17 mouse cellular contexts compared by ENCODE assay signal in genomic region chr1:57545792-57546685, GRCm38 (mm10).
DNase-seq lines count a peak whose midpoint lies in the region; ATAC-seq lines count a peak whose summit lies in the region.
"Had no signal": no experiment of that assay in that cellular context is flagged by ENCODE, and none has a peak within 500 bp of the region (broad histone marks: within the 10 kb centered on the region; RNA-seq: fewer than 3 reads in every experiment).

No protein-coding gene starts in this region.

- 0 out of 2 replicates have a peak overlapping the region, but pooled peaks have one; percentile 30 for H3K27ac ChIP-seq in hindbrain, embryonic 12.5 days
- H3K27ac ChIP-seq in hindbrain, embryonic 10.5 days = no peak overlapping the region
- H3K27ac ChIP-seq in midbrain, embryonic 13.5 days = no peak overlapping the region; the same call in none of the 2 replicates
- no peak overlapping the region for H3K27ac ChIP-seq in midbrain, embryonic 11.5 days (ENCODE audit: low read depth, low read length)
- no peak overlapping the region for H3K27ac ChIP-seq in hindbrain, embryonic 16.5 days (ENCODE audit: low read depth, low read length)
- H3K27ac ChIP-seq in neural tube, embryonic 14.5 days (ENCODE audit: low read depth, low read length) = no peak overlapping the region
- H3K27ac ChIP-seq: heart, adult 2 months; liver, embryonic 15.5 days had no signal

- no peak overlapping the region for H3K9ac ChIP-seq in hindbrain, embryonic 12.5 days
- H3K9ac ChIP-seq in midbrain, embryonic 13.5 days (replicated peaks) = no peak overlapping the region
- no peak overlapping the region for H3K9ac ChIP-seq in midbrain, embryonic 11.5 days (ENCODE audit: low read length)
- no peak overlapping the region for H3K9ac ChIP-seq in hindbrain, embryonic 16.5 days (ENCODE audit: low read depth, low read length)
- no peak overlapping the region for H3K9ac ChIP-seq in neural tube, embryonic 14.5 days (replicated peaks; ENCODE audit: low read depth, low read length)
- H3K9ac ChIP-seq: liver, embryonic 15.5 days had no signal

- no peak for ATAC-seq in hindbrain, embryonic 12.5 days (ENCODE audit: low FRiP score)
- 0 out of 2 replicates have a peak, but pooled peaks have one; percentile 45 for ATAC-seq in midbrain, embryonic 13.5 days
- no peak for ATAC-seq in midbrain, embryonic 11.5 days (ENCODE audit: low FRiP score)
- peak; percentile 61 for ATAC-seq in hindbrain, embryonic 16.5 days
- ATAC-seq in neural tube, embryonic 14.5 days (ENCODE audit: low read depth) = peak; percentile 85
- ATAC-seq: CD4-positive, CD25-positive, alpha-beta regulatory T cell, adult 4 months had no signal

- H3K27me3 ChIP-seq in hindbrain, embryonic 12.5 days = no peaks in the 10 kb centered on the region
- no peaks in the 10 kb centered on the region for H3K27me3 ChIP-seq in hindbrain, embryonic 10.5 days (ENCODE audit: insufficient read depth, poor library complexity, severe bottlenecking)
- no peaks in the 10 kb centered on the region for H3K27me3 ChIP-seq in midbrain, embryonic 13.5 days
- no peaks in the 10 kb centered on the region for H3K27me3 ChIP-seq in midbrain, embryonic 11.5 days (ENCODE audit: control insufficient read depth, insufficient read depth, low read length)
- no peaks in the 10 kb centered on the region for H3K27me3 ChIP-seq in hindbrain, embryonic 16.5 days (replicated peaks; ENCODE audit: control insufficient read depth, insufficient read depth, low read length)
- no peaks in the 10 kb centered on the region for H3K27me3 ChIP-seq in neural tube, embryonic 14.5 days (ENCODE audit: control insufficient read depth, insufficient read depth, low read length)
- H3K27me3 ChIP-seq: liver, embryonic 15.5 days; megakaryocyte, embryonic 14.5 days had no signal

- H3K4me2 ChIP-seq in hindbrain, embryonic 12.5 days (replicated peaks) = peak overlapping the region; percentile 14; the same call in 1 of the 2 replicates
- 0 out of 2 replicates have a peak overlapping the region, but pooled peaks have one; percentile 5 for H3K4me2 ChIP-seq in midbrain, embryonic 13.5 days (replicated peaks)
- no peak overlapping the region for H3K4me2 ChIP-seq in midbrain, embryonic 11.5 days
- H3K4me2 ChIP-seq in hindbrain, embryonic 16.5 days (ENCODE audit: low read length) = 0 out of 2 replicates have a peak overlapping the region, but pooled peaks have one; percentile 1
- no peak overlapping the region for H3K4me2 ChIP-seq in neural tube, embryonic 14.5 days (ENCODE audit: low read depth, low read length)
- H3K4me2 ChIP-seq: liver, embryonic 15.5 days had no signal

- H3K4me1 ChIP-seq in hindbrain, embryonic 12.5 days = peaks cover 10% of the 10 kb centered on the region
- peaks cover 14% of the 10 kb centered on the region for H3K4me1 ChIP-seq in hindbrain, embryonic 10.5 days (replicated peaks)
- H3K4me1 ChIP-seq in midbrain, embryonic 13.5 days (replicated peaks) = peaks cover 17% of the 10 kb centered on the region
- no peaks in the 10 kb centered on the region for H3K4me1 ChIP-seq in midbrain, embryonic 11.5 days (ENCODE audit: control insufficient read depth, insufficient read depth, low read length)
- H3K4me1 ChIP-seq in hindbrain, embryonic 16.5 days (ENCODE audit: control insufficient read depth, insufficient read depth, low read depth, low read length) = 0 out of 2 replicates have a peak, but pooled peaks cover 2% of the 10 kb centered on the region
- no peaks in the 10 kb centered on the region for H3K4me1 ChIP-seq in neural tube, embryonic 14.5 days (ENCODE audit: control insufficient read depth, insufficient read depth, low read length)
- H3K4me1 ChIP-seq: liver, embryonic 15.5 days; megakaryocyte, embryonic 14.5 days had no signal

- H3K36me3 ChIP-seq in hindbrain, embryonic 12.5 days = no peaks in the 10 kb centered on the region
- no peaks in the 10 kb centered on the region for H3K36me3 ChIP-seq in hindbrain, embryonic 10.5 days
- H3K36me3 ChIP-seq in midbrain, embryonic 13.5 days = no peaks in the 10 kb centered on the region
- H3K36me3 ChIP-seq in midbrain, embryonic 11.5 days (ENCODE audit: control insufficient read depth, insufficient read depth, low read length) = no peaks in the 10 kb centered on the region
- no peaks in the 10 kb centered on the region for H3K36me3 ChIP-seq in hindbrain, embryonic 16.5 days (ENCODE audit: control insufficient read depth, insufficient read depth, low read length)
- no peaks in the 10 kb centered on the region for H3K36me3 ChIP-seq in neural tube, embryonic 14.5 days (ENCODE audit: control insufficient read depth, insufficient read depth, low read length)
- H3K36me3 ChIP-seq: liver, embryonic 15.5 days had no signal

- 60% methylated on average over 14 of the region's 14 CpGs for WGBS in hindbrain, embryonic 12.5 days
- WGBS in hindbrain, embryonic 10.5 days = 71% methylated on average over 14 of the region's 14 CpGs
- 54% methylated on average over 14 of the region's 14 CpGs for WGBS in midbrain, embryonic 13.5 days
- WGBS in midbrain, embryonic 11.5 days = 69% methylated on average over 14 of the region's 14 CpGs
- WGBS in hindbrain, embryonic 16.5 days = 50% methylated on average over 14 of the region's 14 CpGs
- WGBS in neural tube, embryonic 14.5 days = 50% methylated on average over 14 of the region's 14 CpGs

- no peak for DNase-seq in hindbrain, embryonic 10.5 days (ENCODE audit: low spot score)
- no peak for DNase-seq in midbrain, embryonic 11.5 days (ENCODE audit: low spot score, missing footprints)
- no peak for DNase-seq in frontal cortex, postnatal 25 days (ENCODE audit: low spot score in 2 of 2)
- DNase-seq: adrenal gland, postnatal 10 days; cerebellum, adult 9-11 months; embryo, embryonic 11 days; heart, adult 2 months; lung, postnatal 10 days; right cerebral cortex, postnatal 25 days; thymus, postnatal 36 days had no signal

- H3K4me3 ChIP-seq in hindbrain, embryonic 12.5 days = no peak overlapping the region
- no peak overlapping the region for H3K4me3 ChIP-seq in hindbrain, embryonic 10.5 days
- H3K4me3 ChIP-seq in midbrain, embryonic 13.5 days (replicated peaks) = no peak overlapping the region
- no peak overlapping the region for H3K4me3 ChIP-seq in midbrain, embryonic 11.5 days (ENCODE audit: low read depth, low read length)
- no peak overlapping the region for H3K4me3 ChIP-seq in hindbrain, embryonic 16.5 days (ENCODE audit: low read length)
- no peak overlapping the region for H3K4me3 ChIP-seq in neural tube, embryonic 14.5 days (ENCODE audit: low read depth, low read length)
- H3K4me3 ChIP-seq: heart, adult 2 months; liver, embryonic 15.5 days; megakaryocyte, embryonic 14.5 days had no signal

- no peaks in the 10 kb centered on the region for H3K9me3 ChIP-seq in hindbrain, embryonic 12.5 days (replicated peaks)
- no peaks in the 10 kb centered on the region for H3K9me3 ChIP-seq in hindbrain, embryonic 10.5 days
- no peaks in the 10 kb centered on the region for H3K9me3 ChIP-seq in midbrain, embryonic 13.5 days
- no peaks in the 10 kb centered on the region for H3K9me3 ChIP-seq in midbrain, embryonic 11.5 days (ENCODE audit: control insufficient read depth, low read length)
- no peaks in the 10 kb centered on the region for H3K9me3 ChIP-seq in hindbrain, embryonic 16.5 days (ENCODE audit: control insufficient read depth, low read length)
- H3K9me3 ChIP-seq in neural tube, embryonic 14.5 days (ENCODE audit: control insufficient read depth, low read length) = no peaks in the 10 kb centered on the region
- H3K9me3 ChIP-seq: liver, embryonic 15.5 days had no signal

Comparison
In these comparisons a context has a peak if more than half of its experiments do, and no peak if none do; other contexts are left out.
1. ATAC-seq: peak in midbrain, embryonic 13.5 days (single experiment), hindbrain, embryonic 16.5 days (single experiment) and neural tube, embryonic 14.5 days (single experiment); none in hindbrain, embryonic 12.5 days (single experiment) and midbrain, embryonic 11.5 days (single experiment).
2. H3K4me2 ChIP-seq: peak in hindbrain, embryonic 12.5 days (single experiment), midbrain, embryonic 13.5 days (single experiment) and hindbrain, embryonic 16.5 days (single experiment); none in midbrain, embryonic 11.5 days (single experiment) and neural tube, embryonic 14.5 days (single experiment).